Mouse (Mus musculus): Measurements from ENCODE around the gene Nup62.

DNA sequence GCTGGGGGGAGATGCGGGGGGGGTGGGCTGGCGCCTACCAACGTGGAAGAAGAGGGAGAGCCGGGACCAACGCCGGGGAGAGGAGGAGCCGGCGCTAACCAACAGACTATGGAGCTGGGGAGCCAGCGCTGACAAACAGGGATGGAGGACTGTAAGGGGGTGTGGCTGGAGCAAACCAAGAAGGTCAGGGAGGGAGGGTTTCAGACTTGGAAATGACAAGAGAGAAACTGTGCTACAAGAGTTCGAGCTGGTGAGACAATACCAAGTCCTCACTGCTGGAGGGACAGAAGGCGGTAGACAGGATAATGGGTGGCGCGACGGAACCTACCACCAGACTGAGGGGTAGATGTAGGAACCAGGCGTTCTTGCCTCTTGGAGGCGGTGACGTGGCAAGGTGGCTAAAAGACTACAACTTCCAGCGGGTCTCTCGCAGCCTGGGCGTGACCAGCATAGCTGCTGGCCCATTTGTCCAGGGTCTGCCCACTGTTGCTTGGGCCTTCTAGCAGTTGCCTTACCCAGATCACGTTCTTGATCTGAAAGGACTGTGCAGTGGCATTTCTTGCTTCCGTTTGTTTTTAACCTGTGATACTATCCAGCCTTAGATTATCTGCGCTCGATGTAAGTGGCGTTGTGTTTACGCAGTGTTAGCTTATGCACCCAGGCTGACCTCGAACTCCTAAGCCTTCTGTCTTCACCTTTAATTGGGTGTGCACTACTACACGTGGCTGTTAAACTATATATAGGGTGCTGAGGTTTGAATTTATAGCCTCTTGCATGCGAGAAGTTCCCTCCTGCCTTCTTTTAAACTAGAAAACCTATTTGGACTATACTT, 54.0 kb downstream of the Nup62 start, which contains the start of gene Ptov1:
- TF ChIP-seq POLR2A (IDR thresholded peaks at IDR 0.05; ENCODE audit: control insufficient read depth, low read depth, low read length) (peak; percentile 62), CTCF (IDR thresholded peaks at IDR 0.05; ENCODE audit: control insufficient read depth, insufficient read depth, insufficient replicate concordance, low read depth, low read length) (no peak)

All from testis, adult 2 months (tissue).